Mouse (Mus musculus): ENCODE measurements at regions not wholly inside any gene's neighbourhood (a gene's known extent, or its start where the extent isn't known, plus 50 kb on each side); places are given as distances from the start of the nearest gene placed in this dataset.

GRCm38 (mm10) chr1:133522825-133523224 is 87.3 kb downstream of the Snrpe start:
- H3K4me1 ChIP-seq (ENCODE audit: control insufficient read depth, insufficient read depth, low read length), result peaks cover 10% of the 10 kb centered on the region
- H3K36me3 ChIP-seq (ENCODE audit: control insufficient read depth, insufficient read depth, low read length), result no peaks in the 10 kb centered on the region
- no peak overlapping the region for H3K4me2 ChIP-seq
- H3K9ac ChIP-seq (ENCODE audit: low read depth, low read length), result no peak overlapping the region
- no peaks in the 10 kb centered on the region for H3K27me3 ChIP-seq (ENCODE audit: control insufficient read depth, insufficient read depth, low read length)
- H3K9me3 ChIP-seq (replicated peaks; ENCODE audit: control insufficient read depth, low read length), result no peaks in the 10 kb centered on the region
- no peak for ATAC-seq (replicated peaks; ENCODE audit: insufficient number of reproducible peaks, low FRiP score, low TSS enrichment)
- no peak overlapping the region for H3K27ac ChIP-seq (ENCODE audit: low read depth, low read length)
- WGBS (ENCODE audit: insufficient replicate concordance), result 65% methylated on average over 1 of the region's 1 CpGs
- no peak overlapping the region for H3K4me3 ChIP-seq (ENCODE audit: low read depth, low read length)

- Histone ChIP-seq H3K27me3 (ENCODE audit: control insufficient read depth, insufficient read depth, low read length) (no peaks in the 10 kb centered on the region), H3K4me3 (ENCODE audit: low read depth, low read length) (no peak overlapping the region), H3K27ac (ENCODE audit: low read depth, low read length) (peak overlapping the region; percentile 16), H3K4me2 (0 out of 2 replicates have a peak overlapping the region, but pooled peaks have one; percentile 8), H3K9me3 (replicated peaks; ENCODE audit: control insufficient read depth, low read length) (no peaks in the 10 kb centered on the region), H3K36me3 (ENCODE audit: control insufficient read depth, insufficient read depth, low read length) (no peaks in the 10 kb centered on the region), H3K4me1 (ENCODE audit: control insufficient read depth, insufficient read depth, low read length) (peaks cover 10% of the 10 kb centered on the region), H3K9ac (ENCODE audit: low read depth, low read length) (no peak overlapping the region)
- ATAC-seq (replicated peaks; ENCODE audit: insufficient number of reproducible peaks, low FRiP score, low TSS enrichment), result 0 out of 2 replicates have a peak, but pooled peaks have one; percentile 59
- WGBS (ENCODE audit: insufficient replicate concordance), result 33% methylated on average over 8 of the region's 8 CpGs
Observed at GRCm38 (mm10) chr1:133520652-133521051, 89.4 kb downstream of the Snrpe start.

GRCm38 (mm10) chr1:133517020-133517419 is 92.8 kb upstream of the Sox13 start:
- Histone ChIP-seq H3K9me3 (replicated peaks; ENCODE audit: control insufficient read depth, low read length) (no peaks in the 10 kb centered on the region), H3K9ac (ENCODE audit: low read depth, low read length) (no peak overlapping the region), H3K4me3 (ENCODE audit: low read depth, low read length) (no peak overlapping the region), H3K4me1 (ENCODE audit: control insufficient read depth, insufficient read depth, low read length) (peaks cover 10% of the 10 kb centered on the region), H3K4me2 (no peak overlapping the region), H3K27me3 (ENCODE audit: control insufficient read depth, insufficient read depth, low read length) (no peaks in the 10 kb centered on the region), H3K27ac (ENCODE audit: low read depth, low read length) (no peak overlapping the region), H3K36me3 (ENCODE audit: control insufficient read depth, insufficient read depth, low read length) (no peaks in the 10 kb centered on the region)
- WGBS (ENCODE audit: insufficient replicate concordance), result 93% methylated on average over 5 of the region's 5 CpGs
- ATAC-seq (replicated peaks; ENCODE audit: insufficient number of reproducible peaks, low FRiP score, low TSS enrichment), result no peak

GRCm38 (mm10) chr1:133504116-133504515 is 79.9 kb upstream of the Sox13 start:
- WGBS (ENCODE audit: insufficient replicate concordance), result 58% methylated on average over 3 of the region's 3 CpGs
- Histone ChIP-seq H3K9me3 (replicated peaks; ENCODE audit: control insufficient read depth, low read length) (no peaks in the 10 kb centered on the region), H3K9ac (ENCODE audit: low read depth, low read length) (no peak overlapping the region), H3K36me3 (ENCODE audit: control insufficient read depth, insufficient read depth, low read length) (no peaks in the 10 kb centered on the region), H3K4me3 (ENCODE audit: low read depth, low read length) (no peak overlapping the region), H3K4me2 (no peak overlapping the region), H3K27me3 (ENCODE audit: control insufficient read depth, insufficient read depth, low read length) (no peaks in the 10 kb centered on the region), H3K4me1 (ENCODE audit: control insufficient read depth, insufficient read depth, low read length) (no peaks in the 10 kb centered on the region), H3K27ac (ENCODE audit: low read depth, low read length) (no peak overlapping the region)
- no peak for ATAC-seq (replicated peaks; ENCODE audit: insufficient number of reproducible peaks, low FRiP score, low TSS enrichment)

- no peak overlapping the region for H3K4me2 ChIP-seq
- H3K4me1 ChIP-seq (ENCODE audit: control insufficient read depth, insufficient read depth, low read length), result no peaks in the 10 kb centered on the region
- WGBS (ENCODE audit: insufficient replicate concordance), result 85% methylated on average over 2 of the region's 2 CpGs
- no peak overlapping the region for H3K27ac ChIP-seq (ENCODE audit: low read depth, low read length)
- H3K9me3 ChIP-seq (replicated peaks; ENCODE audit: control insufficient read depth, low read length), result no peaks in the 10 kb centered on the region
- no peaks in the 10 kb centered on the region for H3K27me3 ChIP-seq (ENCODE audit: control insufficient read depth, insufficient read depth, low read length)
- H3K36me3 ChIP-seq (ENCODE audit: control insufficient read depth, insufficient read depth, low read length), result no peaks in the 10 kb centered on the region
- no peak overlapping the region for H3K9ac ChIP-seq (ENCODE audit: low read depth, low read length)
- H3K4me3 ChIP-seq (ENCODE audit: low read depth, low read length), result no peak overlapping the region
- no peak for ATAC-seq (replicated peaks; ENCODE audit: insufficient number of reproducible peaks, low FRiP score, low TSS enrichment)
Observed at GRCm38 (mm10) chr1:133503336-133503735, 79.2 kb upstream of the Sox13 start.

GRCm38 (mm10) chr1:133501016-133501415 is 76.8 kb upstream of the Sox13 start:
- Histone ChIP-seq H3K4me3 (ENCODE audit: low read depth, low read length) (no peak overlapping the region), H3K27me3 (ENCODE audit: control insufficient read depth, insufficient read depth, low read length) (no peaks in the 10 kb centered on the region), H3K4me2 (no peak overlapping the region), H3K4me1 (ENCODE audit: control insufficient read depth, insufficient read depth, low read length) (no peaks in the 10 kb centered on the region), H3K36me3 (ENCODE audit: control insufficient read depth, insufficient read depth, low read length) (no peaks in the 10 kb centered on the region), H3K9ac (ENCODE audit: low read depth, low read length) (no peak overlapping the region), H3K27ac (ENCODE audit: low read depth, low read length) (no peak overlapping the region), H3K9me3 (replicated peaks; ENCODE audit: control insufficient read depth, low read length) (no peaks in the 10 kb centered on the region)
- no peak for ATAC-seq (replicated peaks; ENCODE audit: insufficient number of reproducible peaks, low FRiP score, low TSS enrichment)
- WGBS (ENCODE audit: insufficient replicate concordance), result 71% methylated on average over 13 of the region's 13 CpGs

GRCm38 (mm10) chr1:133492986-133493741 is 69.0 kb upstream of the Sox13 start:
- Histone ChIP-seq H3K4me2 (peak overlapping the region; percentile 90), H3K27ac (ENCODE audit: low read depth, low read length) (peak overlapping the region; percentile 73), H3K9me3 (replicated peaks; ENCODE audit: control insufficient read depth, low read length) (no peaks in the 10 kb centered on the region), H3K36me3 (ENCODE audit: control insufficient read depth, insufficient read depth, low read length) (no peaks in the 10 kb centered on the region), H3K9ac (ENCODE audit: low read depth, low read length) (peak overlapping the region; percentile 83), H3K4me1 (ENCODE audit: control insufficient read depth, insufficient read depth, low read length) (peaks cover 17% of the 10 kb centered on the region), H3K4me3 (ENCODE audit: low read depth, low read length) (peak overlapping the region; percentile 42), H3K27me3 (ENCODE audit: control insufficient read depth, insufficient read depth, low read length) (no peaks in the 10 kb centered on the region)
- under 1% methylated on average over 29 of the region's 29 CpGs for WGBS (ENCODE audit: insufficient replicate concordance)
- peak; percentile 72 for ATAC-seq (replicated peaks; ENCODE audit: insufficient number of reproducible peaks, low FRiP score, low TSS enrichment)

GRCm38 (mm10) chr1:133492291-133492985 is 68.3 kb upstream of the Sox13 start:
- Histone ChIP-seq H3K9ac (ENCODE audit: low read depth, low read length) (peak overlapping the region; percentile 83), H3K27me3 (ENCODE audit: control insufficient read depth, insufficient read depth, low read length) (no peaks in the 10 kb centered on the region), H3K4me3 (ENCODE audit: low read depth, low read length) (peak overlapping the region; percentile 42), H3K4me1 (ENCODE audit: control insufficient read depth, insufficient read depth, low read length) (peaks cover 17% of the 10 kb centered on the region), H3K9me3 (replicated peaks; ENCODE audit: control insufficient read depth, low read length) (no peaks in the 10 kb centered on the region), H3K36me3 (ENCODE audit: control insufficient read depth, insufficient read depth, low read length) (no peaks in the 10 kb centered on the region), H3K4me2 (peak overlapping the region; percentile 90), H3K27ac (ENCODE audit: low read depth, low read length) (peak overlapping the region; percentile 73)
- peak; percentile 67 for ATAC-seq (replicated peaks; ENCODE audit: insufficient number of reproducible peaks, low FRiP score, low TSS enrichment)
- WGBS (ENCODE audit: insufficient replicate concordance), result 4% methylated on average over 11 of the region's 11 CpGs

All from heart, embryonic 11.5 days (tissue).